In genomic region chr2:167419204-167419603, GRCm38 (mm10) we compare ENCODE assay signal across 9 mouse cellular contexts. TPM values are rescaled to one million over a fixed set of nuclear protein-coding genes. Genes with fewer than 3 reads are reported as not detected.
DNase-seq lines count a peak whose midpoint lies in the region; ATAC-seq and TF ChIP-seq lines count a peak whose summit lies in the region.
"Had no signal": no experiment of that assay in that cellular context is flagged by ENCODE, and none has a peak within 500 bp of the region (broad histone marks: within the 10 kb centered on the region; RNA-seq: fewer than 3 reads in every experiment).

No protein-coding gene starts in this region.

- ATAC-seq in kidney, embryonic 14.5 days (ENCODE audit: low FRiP score, low TSS enrichment) = no peak
- ATAC-seq in G1E (ENCODE audit: extremely low read depth, insufficient number of reproducible peaks, low FRiP score, poor library complexity, severe bottlenecking) = peak; percentile 31; the same call in 1 of the 2 replicates
- peak; percentile 71 for ATAC-seq in monocyte, adult 5-6 weeks (replicated peaks; ENCODE audit: insufficient number of reproducible peaks, low FRiP score, low TSS enrichment, poor library complexity, severe bottlenecking)

- H3K27ac ChIP-seq in kidney, embryonic 14.5 days (ENCODE audit: low read depth, low read length) = no peak overlapping the region
- H3K27ac ChIP-seq: neural tube, embryonic 12.5 days had no signal

- H3K4me2 ChIP-seq in kidney, embryonic 14.5 days (replicated peaks; ENCODE audit: low read depth, low read length) = no peak overlapping the region
- H3K4me2 ChIP-seq: neural tube, embryonic 12.5 days had no signal

- H3K36me3 ChIP-seq in kidney, embryonic 14.5 days (ENCODE audit: control insufficient read depth, insufficient read depth, low read length) = peaks cover 6% of the 10 kb centered on the region; the same call in 1 of the 2 replicates
- peaks cover 14% of the 10 kb centered on the region for H3K36me3 ChIP-seq in G1E (replicated peaks)

- peak; percentile 85 for TF ChIP-seq CTCF in G1E (IDR thresholded peaks at IDR 0.05; ENCODE audit: low read depth, low read length)

- H3K9me3 ChIP-seq in kidney, embryonic 14.5 days (ENCODE audit: control insufficient read depth, low read length) = no peaks in the 10 kb centered on the region
- H3K9me3 ChIP-seq in G1E (replicated peaks) = peaks cover 2% of the 10 kb centered on the region; the same call in 1 of the 2 replicates
- H3K9me3 ChIP-seq: neural tube, embryonic 12.5 days had no signal

- no peak overlapping the region for H3K4me3 ChIP-seq in kidney, embryonic 14.5 days (ENCODE audit: low read length)
- H3K4me3 ChIP-seq in G1E (ENCODE audit: low read depth, low read length) = no peak overlapping the region
- H3K4me3 ChIP-seq: neural tube, embryonic 12.5 days had no signal

- no peaks in the 10 kb centered on the region for H3K27me3 ChIP-seq in kidney, embryonic 14.5 days (ENCODE audit: control insufficient read depth, insufficient read depth, low read length)
- H3K27me3 ChIP-seq in G1E (ENCODE audit: insufficient read depth, low read length) = peaks cover 6% of the 10 kb centered on the region; the same call in 1 of the 2 replicates
- H3K27me3 ChIP-seq: neural tube, embryonic 12.5 days had no signal

- peak; percentile 79 for DNase-seq in kidney, adult 18-20 months
- DNase-seq in G1E (ENCODE audit: low spot score) = peak; percentile 34
- peak; percentile 70 for DNase-seq in cerebellum, adult 8-10 months
- DNase-seq in gastrocnemius, postnatal 25 days = peak; percentile 49
- DNase-seq in left cerebral cortex, adult 8-10 months (ENCODE audit: low spot score in 2 of 2) = peak; percentile 23 to 26
- peak; percentile 88 for DNase-seq in testis, postnatal 10 days (ENCODE audit: low spot score)

- peaks cover 8% of the 10 kb centered on the region; the same call in 1 of the 2 replicates for H3K4me1 ChIP-seq in kidney, embryonic 14.5 days (ENCODE audit: control insufficient read depth, insufficient read depth, low read length)
- H3K4me1 ChIP-seq in G1E (ENCODE audit: insufficient read depth, low read depth, low read length) = peaks cover 32% of the 10 kb centered on the region

- WGBS in kidney, embryonic 14.5 days = 50% methylated on average over 1 of the region's 1 CpGs

- H3K9ac ChIP-seq in kidney, embryonic 14.5 days (ENCODE audit: low read depth, low read length) = no peak overlapping the region

RNA-seq across cellular contexts. Expression of gene Slc9a8, which starts 2.3 kb away (rescaled TPM):
- 15.3 and 28.6 TPM in 2 replicates for polyA plus RNA-seq in kidney, embryonic 14.5 days (2014; fragmentation: Nextera tagmentation; extraction: Ambion mirVana)
- 67.4 and 90.4 TPM in 2 replicates for total RNA-seq in G1E (2014; fragmentation: Nextera tagmentation)
- 22.4 and 24.4 TPM in 2 replicates for total RNA-seq in G1E (2017)
- 10.0 and 13.2 TPM in 2 replicates for polyA plus RNA-seq in G1E (2012)
- 10 to 100 TPM; 23.4 to 27.7 TPM for total RNA-seq in gastrocnemius, postnatal 25 days (2021)
- total RNA-seq in left cerebral cortex, adult 8-10 months (2022) = 10 to 100 TPM; 34.4 to 38.7 (median 35.1) TPM
- total RNA-seq in monocyte, adult 5-6 weeks (2017) = 34.1 to 52.5 TPM (median 41.5 TPM) in 3 replicates

Comparison
In these comparisons a context has a peak if more than half of its experiments do, and no peak if none do; other contexts are left out.
1. DNase-seq: peak in every context shown above with its lines; median percentile 88 in testis, postnatal 10 days; 79 in kidney, adult 18-20 months; 70 in cerebellum, adult 8-10 months; 49 in gastrocnemius, postnatal 25 days; 34 in G1E; 24 in left cerebral cortex, adult 8-10 months.